Mouse (Mus musculus): Measurements from ENCODE around the gene Slx1b. TPM values are rescaled to one million over a fixed set of nuclear protein-coding genes. Genes with fewer than 3 reads are reported as not detected.
"Not testable (repeated sequence)": the region's sequence is repeated elsewhere in the genome, so short reads cannot be mapped to it uniquely, and the experiment has no call there.

Gene Slx1b
- polyA plus RNA-seq (2014; fragmentation: Nextera tagmentation; extraction: Ambion mirVana): 10.6 and 13.7 TPM in 2 replicates

GRCm38 (mm10) chr7:126695631-126696207 is at the start of gene Slx1b:
Gene Slx1b (minus strand): TSS chr7:126695784.
- Histone ChIP-seq H3K4me2 (ENCODE audit: low read length) (peak within 1 kb of the TSS; percentile 89), H3K27ac (replicated peaks; ENCODE audit: low read depth, low read length) (peak within 1 kb of the TSS; percentile 93), H3K9me3 (ENCODE audit: control insufficient read depth, low read length) (no peaks in the 10 kb centered on the region), H3K9ac (replicated peaks; ENCODE audit: low read length) (peak within 1 kb of the TSS; percentile 72), H3K4me3 (replicated peaks; ENCODE audit: low read depth, low read length) (peak within 1 kb of the TSS; percentile 67), H3K36me3 (ENCODE audit: control insufficient read depth, insufficient read depth, low read length) (peaks cover 50% of the 10 kb centered on the region), H3K27me3 (ENCODE audit: control insufficient read depth, insufficient read depth, low read length) (no peaks in the 10 kb centered on the region), H3K4me1 (ENCODE audit: control insufficient read depth, insufficient read depth, low read length) (peaks cover 18% of the 10 kb centered on the region)
- WGBS: 0% methylated on average over 40 of the region's 40 CpGs
- peak; percentile 98 for DNase-seq
- peak; percentile 95 for ATAC-seq (ENCODE audit: low FRiP score, low TSS enrichment)

GRCm38 (mm10) chr7:126741964-126742482 is 46.4 kb upstream of the Slx1b start:
- 94% methylated on average over 13 of the region's 13 CpGs for WGBS
- H3K9ac ChIP-seq (replicated peaks; ENCODE audit: low read length): no peak overlapping the region
- H3K4me3 ChIP-seq (replicated peaks; ENCODE audit: low read depth, low read length): no peak overlapping the region
- no peak overlapping the region for H3K27ac ChIP-seq (replicated peaks; ENCODE audit: low read depth, low read length)
- H3K27me3 ChIP-seq (ENCODE audit: control insufficient read depth, insufficient read depth, low read length): no peaks in the 10 kb centered on the region
- no peaks in the 10 kb centered on the region for H3K4me1 ChIP-seq (ENCODE audit: control insufficient read depth, insufficient read depth, low read length)
- H3K36me3 ChIP-seq (ENCODE audit: control insufficient read depth, insufficient read depth, low read length): no peaks in the 10 kb centered on the region
- ATAC-seq (ENCODE audit: low FRiP score, low TSS enrichment) (no peak), DNase-seq (no peak)
- no peak overlapping the region for H3K4me2 ChIP-seq (ENCODE audit: low read length)
- H3K9me3 ChIP-seq (ENCODE audit: control insufficient read depth, low read length): no peaks in the 10 kb centered on the region

GRCm38 (mm10) chr7:126741452-126741851 is 45.9 kb upstream of the Slx1b start:
- Histone ChIP-seq H3K27ac (replicated peaks; ENCODE audit: low read depth, low read length) (no peak overlapping the region), H3K4me3 (replicated peaks; ENCODE audit: low read depth, low read length) (no peak overlapping the region), H3K9me3 (ENCODE audit: control insufficient read depth, low read length) (no peaks in the 10 kb centered on the region), H3K36me3 (ENCODE audit: control insufficient read depth, insufficient read depth, low read length) (no peaks in the 10 kb centered on the region), H3K4me1 (ENCODE audit: control insufficient read depth, insufficient read depth, low read length) (no peaks in the 10 kb centered on the region), H3K4me2 (ENCODE audit: low read length) (no peak overlapping the region), H3K9ac (replicated peaks; ENCODE audit: low read length) (no peak overlapping the region), H3K27me3 (ENCODE audit: control insufficient read depth, insufficient read depth, low read length) (no peaks in the 10 kb centered on the region)
- WGBS: 91% methylated on average over 5 of the region's 5 CpGs
- ATAC-seq (ENCODE audit: low FRiP score, low TSS enrichment) (no peak), DNase-seq (no peak)

- H3K4me3 ChIP-seq (replicated peaks; ENCODE audit: low read depth, low read length): no peak overlapping the region
- H3K36me3 ChIP-seq (ENCODE audit: control insufficient read depth, insufficient read depth, low read length): no peaks in the 10 kb centered on the region
- no peaks in the 10 kb centered on the region for H3K27me3 ChIP-seq (ENCODE audit: control insufficient read depth, insufficient read depth, low read length)
- H3K4me2 ChIP-seq (ENCODE audit: low read length): no peak overlapping the region
- no peak for ATAC-seq (ENCODE audit: low FRiP score, low TSS enrichment)
- WGBS: 85% methylated on average over 5 of the region's 5 CpGs
- no peaks in the 10 kb centered on the region for H3K9me3 ChIP-seq (ENCODE audit: control insufficient read depth, low read length)
- no peak for DNase-seq
- no peak overlapping the region for H3K27ac ChIP-seq (replicated peaks; ENCODE audit: low read depth, low read length)
- no peak overlapping the region for H3K9ac ChIP-seq (replicated peaks; ENCODE audit: low read length)
- H3K4me1 ChIP-seq (ENCODE audit: control insufficient read depth, insufficient read depth, low read length): no peaks in the 10 kb centered on the region
Observed at GRCm38 (mm10) chr7:126740977-126741376, 45.4 kb upstream of the Slx1b start.

- no peaks in the 10 kb centered on the region for H3K36me3 ChIP-seq (ENCODE audit: control insufficient read depth, insufficient read depth, low read length)
- H3K4me2 ChIP-seq (ENCODE audit: low read length): no peak overlapping the region
- 65% methylated on average over 13 of the region's 13 CpGs for WGBS
- H3K9me3 ChIP-seq (ENCODE audit: control insufficient read depth, low read length): no peaks in the 10 kb centered on the region
- H3K27ac ChIP-seq (replicated peaks; ENCODE audit: low read depth, low read length): no peak overlapping the region
- H3K9ac ChIP-seq (replicated peaks; ENCODE audit: low read length): no peak overlapping the region
- no peaks in the 10 kb centered on the region for H3K4me1 ChIP-seq (ENCODE audit: control insufficient read depth, insufficient read depth, low read length)
- ATAC-seq (ENCODE audit: low FRiP score, low TSS enrichment) (no peak), DNase-seq (no peak)
- no peak overlapping the region for H3K4me3 ChIP-seq (replicated peaks; ENCODE audit: low read depth, low read length)
- no peaks in the 10 kb centered on the region for H3K27me3 ChIP-seq (ENCODE audit: control insufficient read depth, insufficient read depth, low read length)
Observed at GRCm38 (mm10) chr7:126740132-126740735, 44.6 kb upstream of the Slx1b start.

GRCm38 (mm10) chr7:126739551-126739950 is 44.0 kb upstream of the Slx1b start:
- 75% methylated on average over 17 of the region's 17 CpGs for WGBS
- no peak overlapping the region for H3K27ac ChIP-seq (replicated peaks; ENCODE audit: low read depth, low read length)

GRCm38 (mm10) chr7:126736122-126736521 is 40.5 kb upstream of the Slx1b start:
- no peaks in the 10 kb centered on the region for H3K27me3 ChIP-seq (ENCODE audit: control insufficient read depth, insufficient read depth, low read length)
- DNase-seq: no peak
- no peaks in the 10 kb centered on the region for H3K36me3 ChIP-seq (ENCODE audit: control insufficient read depth, insufficient read depth, low read length)
- H3K4me2 ChIP-seq (ENCODE audit: low read length): no peak overlapping the region
- no peak overlapping the region for H3K27ac ChIP-seq (replicated peaks; ENCODE audit: low read depth, low read length)
- WGBS: 86% methylated on average over 8 of the region's 8 CpGs
- H3K4me3 ChIP-seq (replicated peaks; ENCODE audit: low read depth, low read length): no peak overlapping the region
- H3K9ac ChIP-seq (replicated peaks; ENCODE audit: low read length): no peak overlapping the region
- ATAC-seq (ENCODE audit: low FRiP score, low TSS enrichment): no peak
- H3K4me1 ChIP-seq (ENCODE audit: control insufficient read depth, insufficient read depth, low read length): no peaks in the 10 kb centered on the region
- H3K9me3 ChIP-seq (ENCODE audit: control insufficient read depth, low read length): no peaks in the 10 kb centered on the region

More at GRCm38 (mm10) chr7:126739551-126739950, 44.0 kb upstream of the Slx1b start:
- DNase-seq (no peak), ATAC-seq (ENCODE audit: low FRiP score, low TSS enrichment) (no peak)
- no peaks in the 10 kb centered on the region for H3K9me3 ChIP-seq (ENCODE audit: control insufficient read depth, low read length)
- H3K9ac ChIP-seq (replicated peaks; ENCODE audit: low read length): no peak overlapping the region
- no peak overlapping the region for H3K4me3 ChIP-seq (replicated peaks; ENCODE audit: low read depth, low read length)
- no peaks in the 10 kb centered on the region for H3K4me1 ChIP-seq (ENCODE audit: control insufficient read depth, insufficient read depth, low read length)
- no peaks in the 10 kb centered on the region for H3K27me3 ChIP-seq (ENCODE audit: control insufficient read depth, insufficient read depth, low read length)
- H3K36me3 ChIP-seq (ENCODE audit: control insufficient read depth, insufficient read depth, low read length): no peaks in the 10 kb centered on the region
- H3K4me2 ChIP-seq (ENCODE audit: low read length): no peak overlapping the region

GRCm38 (mm10) chr7:126730256-126730789 is 34.7 kb upstream of the Slx1b start:
- not testable (repeated sequence) for H3K27ac ChIP-seq (replicated peaks; ENCODE audit: low read depth, low read length); H3K4me3 ChIP-seq (replicated peaks; ENCODE audit: low read depth, low read length); DNase-seq; H3K9ac ChIP-seq (replicated peaks; ENCODE audit: low read length); H3K4me2 ChIP-seq (ENCODE audit: low read length); H3K4me1 ChIP-seq (ENCODE audit: control insufficient read depth, insufficient read depth, low read length); H3K27me3 ChIP-seq (ENCODE audit: control insufficient read depth, insufficient read depth, low read length); H3K36me3 ChIP-seq (ENCODE audit: control insufficient read depth, insufficient read depth, low read length); ATAC-seq (ENCODE audit: low FRiP score, low TSS enrichment); H3K9me3 ChIP-seq (ENCODE audit: control insufficient read depth, low read length)
- WGBS: 85% methylated on average over 4 of the region's 4 CpGs

GRCm38 (mm10) chr7:126725667-126726066 is 30.1 kb upstream of the Slx1b start:
- Histone ChIP-seq H3K27ac (replicated peaks; ENCODE audit: low read depth, low read length) (no peak overlapping the region), H3K9me3 (ENCODE audit: control insufficient read depth, low read length) (no peaks in the 10 kb centered on the region), H3K27me3 (ENCODE audit: control insufficient read depth, insufficient read depth, low read length) (no peaks in the 10 kb centered on the region), H3K36me3 (ENCODE audit: control insufficient read depth, insufficient read depth, low read length) (no peaks in the 10 kb centered on the region), H3K4me3 (replicated peaks; ENCODE audit: low read depth, low read length) (no peak overlapping the region), H3K4me2 (ENCODE audit: low read length) (no peak overlapping the region), H3K9ac (replicated peaks; ENCODE audit: low read length) (no peak overlapping the region), H3K4me1 (ENCODE audit: control insufficient read depth, insufficient read depth, low read length) (no peaks in the 10 kb centered on the region)
- ATAC-seq (ENCODE audit: low FRiP score, low TSS enrichment) (no peak), DNase-seq (no peak)
- 78% methylated on average over 5 of the region's 5 CpGs for WGBS

All from midbrain, embryonic 14.5 days (tissue).